Mouse (Mus musculus) layer of hippocampus, adult 2 months (tissue): ENCODE results near the gene Adal. TPM values are rescaled to one million over a fixed set of nuclear protein-coding genes. Genes with fewer than 3 reads are reported as not detected.

Experiments used
- DNase-seq, 2 experiments: peaks; one replicate each; pipeline ENCODE4 v3.0.0; 2022; ENCODE audit warnings: low spot score in 2 of 2
- H3K27ac ChIP-seq: fragments of 200-600 bp; 2 replicates; pipeline ENCODE4 v1.8.1; 2022
- H3K4me3 ChIP-seq: fragments of 200-600 bp; 2 replicates; pipeline ENCODE4 v1.8.1; 2022; ENCODE audit warnings: mild to moderate bottlenecking
- CTCF ChIP-seq: fragments of 200-600 bp; conservative IDR thresholded peaks from 2 replicates; pipeline ENCODE4 v1.8.1; 2022; ENCODE audit warnings: antibody characterized with exemption, mild to moderate bottlenecking, moderate library complexity
- total RNA-seq, 2 experiments: library from RNA; stranded (reverse); gene quantifications; 2 replicates each; pipeline ENCODE4 v1.2.3; 2021

Adal gene
- total RNA-seq, 2 experiments from 2014 or later, result 17.6 to 17.9 TPM

- peak in 1 of 2 experiments; percentile 9 for DNase-seq
- H3K4me3 ChIP-seq, result no peak overlapping the region
- H3K27ac ChIP-seq, result peak overlapping the region; percentile 43; the same call in 1 of the 2 replicates
- no peak for TF ChIP-seq CTCF
Observed at GRCm38 (mm10) chr2:121195466-121195865, 55.2 kb downstream of the Adal start.

- Histone ChIP-seq H3K4me3 (no peak overlapping the region), H3K27ac (no peak overlapping the region)
- TF ChIP-seq CTCF, result no peak
- DNase-seq, result no peak
Observed at GRCm38 (mm10) chr2:121204276-121204675, 64.0 kb downstream of the Adal start.

Other genes starting within 250 kb of the Adal start
- gene Ubr1, start 169.7 kb upstream of the Adal start, total RNA-seq, result 10 to 100 TPM; 44.7 to 48.0 TPM
- gene Tmem62, start 163.4 kb upstream of the Adal start, total RNA-seq, result 10 to 100 TPM; 26.2 to 26.6 TPM
- 10 to 100 TPM; 57.8 to 58.8 TPM for gene Ccndbp1, start 132.0 kb upstream of the Adal start, total RNA-seq
- not detected for gene Epb42, start 103.4 kb upstream of the Adal start, total RNA-seq
- gene Tgm5, start 54.6 kb upstream of the Adal start, total RNA-seq, result not detected
- under 1 TPM in 1 of 2 experiments, not detected in 1; 0.33 TPM for gene Tgm7, start 30.6 kb upstream of the Adal start, total RNA-seq
- gene Lcmt2, start 225 bp downstream of the Adal start, total RNA-seq, result 1 to 10 TPM; 8.3 to 9.6 TPM
- 10 to 100 TPM; 39.0 to 42.3 TPM for gene Tubgcp4, start 30.2 kb downstream of the Adal start, total RNA-seq
- gene Zscan29, start 30.7 kb downstream of the Adal start, total RNA-seq, result 1 to 10 TPM; 5.0 to 6.6 TPM
- gene Trp53bp1, start 131.0 kb downstream of the Adal start, total RNA-seq, result 100 to 1,000 TPM; 148 to 162 TPM
- gene Map1a, start 149.2 kb downstream of the Adal start, total RNA-seq, result 100 to 1,000 TPM; 622 to 629 TPM
- gene Ppip5k1, start 215.0 kb downstream of the Adal start, total RNA-seq, result 100 to 1,000 TPM; 106 to 110 TPM
- 100 to 1,000 TPM; 360 to 396 TPM for gene Ckmt1, start 217.3 kb downstream of the Adal start, total RNA-seq
- under 1 TPM; 0.46 to 0.69 TPM for gene Strc, start 246.7 kb downstream of the Adal start, total RNA-seq